Mouse (Mus musculus): ENCODE data around the gene Fam160a2.

GRCm38 (mm10) chr7:105416529-105416928, 16.7 kb upstream of the Fam160a2 start:
- no peak for TF ChIP-seq POLR2A (IDR thresholded peaks at IDR 0.05; ENCODE audit: control insufficient read depth in 1 of 2, insufficient read depth in 1 of 2, low read depth in 1 of 2, low read length in 2 of 2, poor library complexity in 1 of 2)
- TF ChIP-seq BHLHE40 (IDR thresholded peaks at IDR 0.05; ENCODE audit: borderline replicate concordance, low read depth, low read length) = no peak
- no peak for TF ChIP-seq USF2 (IDR thresholded peaks at IDR 0.05; ENCODE audit: borderline replicate concordance in 1 of 2, insufficient read depth in 1 of 2, low read depth in 1 of 2, low read length in 2 of 2)
- TF ChIP-seq CTCF (IDR thresholded peaks at IDR 0.05 in 2 of 3, conservative IDR thresholded peaks at IDR 0.05 in 1 of 3; ENCODE audit: control insufficient read depth in 1 of 3, insufficient read depth in 1 of 3, low read depth in 2 of 3, low read length in 3 of 3, poor library complexity in 1 of 3, severe bottlenecking in 1 of 3) = no peak
- no peak for TF ChIP-seq ZMIZ1 (IDR thresholded peaks at IDR 0.05; ENCODE audit: low read depth, low read length)
- TF ChIP-seq MYC (IDR thresholded peaks at IDR 0.05; ENCODE audit: low read depth, low read length) = no peak
- no peak for TF ChIP-seq EP300 (IDR thresholded peaks at IDR 0.05; ENCODE audit: low read depth in 1 of 2, low read length in 2 of 2)
- TF ChIP-seq ELF1 (IDR thresholded peaks at IDR 0.05; ENCODE audit: low read depth, low read length) = no peak
- TF ChIP-seq TAL1 (IDR thresholded peaks at IDR 0.05; ENCODE audit: low read length) = no peak
- TF ChIP-seq NELFE (IDR thresholded peaks at IDR 0.05; ENCODE audit: low read depth, low read length) = no peak
- no peak for TF ChIP-seq UBTF (IDR thresholded peaks at IDR 0.05; ENCODE audit: borderline replicate concordance, insufficient read depth, low read depth, low read length)
- no peak for TF ChIP-seq HCFC1 (IDR thresholded peaks at IDR 0.05; ENCODE audit: low read depth, low read length)
- TF ChIP-seq USF1 (IDR thresholded peaks at IDR 0.05; ENCODE audit: low read depth, low read length) = no peak

Data from MEL (cell line).